Mouse (Mus musculus) liver, embryonic 14.5 days (tissue): ENCODE results near the gene Dpep3.

Experiments
- CTCF ChIP-seq: IDR thresholded peaks from 2 replicates; pipeline ENCODE4 v1.5.1; 2016; ENCODE audit warnings: antibody characterized with exemption, low read depth, control low read depth
- EP300 ChIP-seq: IDR thresholded peaks from 2 replicates; pipeline ENCODE4 v1.6.1; 2016; ENCODE audit warnings: antibody characterized with exemption, low read depth

DNA sequence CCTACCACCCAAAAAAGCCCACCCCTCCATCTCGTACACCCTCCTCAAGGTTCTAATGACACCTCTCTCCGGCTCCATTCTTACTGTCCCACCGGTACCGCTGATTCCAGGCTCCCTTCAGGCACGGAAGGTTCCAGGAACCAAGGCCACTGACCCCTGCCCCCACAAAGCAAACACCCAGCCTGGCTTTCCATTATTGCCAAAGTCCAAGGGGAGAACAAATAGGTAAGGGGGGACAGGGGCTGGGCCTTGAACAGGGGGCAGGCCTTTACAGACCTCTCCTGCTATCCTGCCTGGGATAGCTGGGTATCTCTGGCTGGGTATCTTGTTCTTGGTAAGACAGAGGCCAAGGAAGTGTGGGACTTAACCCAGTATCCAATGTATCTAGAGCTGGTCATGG, 36.7 kb downstream of the Dpep3 start:
- TF ChIP-seq CTCF (no peak), EP300 (no peak)
